Mouse (Mus musculus): Measurements from ENCODE around the gene Pbld1. TPM values are rescaled to one million over a fixed set of nuclear protein-coding genes. Genes with fewer than 3 reads are reported as not detected.

Gene Pbld1
- total RNA-seq, 1 experiment from 2014 or later: 1.8 TPM

Other genes starting within 250 kb of the Pbld1 start
- gene Tet1, start 151.2 kb upstream of the Pbld1 start, total RNA-seq (2021): 6.6 and 7.4 TPM in 2 replicates
- gene Slc25a16, start 139.5 kb upstream of the Pbld1 start, total RNA-seq (2021): 37.7 and 45.0 TPM in 2 replicates
- gene Dna2, start 113.1 kb upstream of the Pbld1 start, total RNA-seq (2021): 2.1 and 2.2 TPM in 2 replicates
- gene Rufy2, start 79.9 kb upstream of the Pbld1 start, total RNA-seq (2021): 12.1 and 17.4 TPM in 2 replicates
- gene Hnrnph3, start 35.9 kb upstream of the Pbld1 start, total RNA-seq (2021): 55.2 and 55.8 TPM in 2 replicates
- gene Pbld2, start 35.8 kb upstream of the Pbld1 start, total RNA-seq (2021): 3.4 and 4.3 TPM in 2 replicates
- not detected in 2 replicates for gene Atoh7, start 39.5 kb downstream of the Pbld1 start, total RNA-seq (2021)
- 0.33 and 0.39 TPM in 2 replicates for gene Mypn, start 143.8 kb downstream of the Pbld1 start, total RNA-seq (2021)
- gene Herc4, start 183.6 kb downstream of the Pbld1 start, total RNA-seq (2021): 144 and 146 TPM in 2 replicates

Measured in adrenal gland, postnatal 25 days (tissue).